Mouse (Mus musculus) neutrophil, adult 83 days (primary cell): ENCODE data around the gene Krt19. TPM values are rescaled to one million over a fixed set of nuclear protein-coding genes. Genes with fewer than 3 reads are reported as not detected.

ENCODE experiments used
- total RNA-seq, 2 experiments: library from RNA; stranded (reverse); gene quantifications; one replicate each; pipeline ENCODE4 v1.2.4; 2023

The Krt19 gene
- not detected for total RNA-seq

GRCm38 (mm10) chr11:100148615-100149330 is at the start of gene Krt19:
TSS of gene Krt19 (minus strand) at chr11:100148665.

GRCm38 (mm10) chr11:100192992-100193391 is 44.5 kb upstream of the Krt19 start, which contains the start of gene Krt9:
TSS of gene Krt9 (minus strand) at chr11:100193246.

GRCm38 (mm10) chr11:100135731-100136130 is 12.7 kb downstream of the Krt19 start, which contains the start of gene Krt15:
TSS of gene Krt15 (minus strand) at chr11:100135928.

GRCm38 (mm10) chr11:100121466-100121865 is 27.0 kb downstream of the Krt19 start, which contains the start of gene Krt13:
TSS of gene Krt13 (minus strand) at chr11:100121566.

GRCm38 (mm10) chr11:100105576-100106122 is 42.8 kb downstream of the Krt19 start, which contains the start of gene Krt36:
TSS of gene Krt36 (minus strand) at chr11:100105626.

GRCm38 (mm10) chr11:100096141-100096540 is 52.3 kb downstream of the Krt19 start, which contains the start of gene Krt35:
TSS of gene Krt35 (minus strand) at chr11:100096241.

Other genes with a start within 250 kb of the Krt19 start
- gene Krtap31-1, start 240.7 kb downstream of the Krt19 start, total RNA-seq: not detected
- not detected for gene Gm11565, start 233.9 kb downstream of the Krt19 start, total RNA-seq
- gene Krtap31-2, start 212.4 kb downstream of the Krt19 start, total RNA-seq: not detected
- gene Krtap9-5, start 200.2 kb downstream of the Krt19 start, total RNA-seq: not detected
- not detected for gene Krtap29-1, start 169.6 kb downstream of the Krt19 start, total RNA-seq
- not detected for gene Krtap16-1, start 162.1 kb downstream of the Krt19 start, total RNA-seq
- gene Krtap17-1, start 154.7 kb downstream of the Krt19 start, total RNA-seq: not detected
- not detected for gene Krt33a, start 132.5 kb downstream of the Krt19 start, total RNA-seq
- gene Krt33b, start 118.8 kb downstream of the Krt19 start, total RNA-seq: not detected
- gene Krt34, start 107.1 kb downstream of the Krt19 start, total RNA-seq: not detected
- not detected for gene Krt31, start 98.1 kb downstream of the Krt19 start, total RNA-seq
- gene Krt32, start 60.4 kb downstream of the Krt19 start, total RNA-seq: not detected
- gene Krt35, start 52.4 kb downstream of the Krt19 start, total RNA-seq: not detected
- gene Krt36, start 43.0 kb downstream of the Krt19 start, total RNA-seq: not detected
- not detected for gene Krt13, start 27.1 kb downstream of the Krt19 start, total RNA-seq
- gene Krt15, start 12.7 kb downstream of the Krt19 start, total RNA-seq: not detected
- not detected for gene Krt9, start 44.6 kb upstream of the Krt19 start, total RNA-seq
- gene Krt14, start 58.9 kb upstream of the Krt19 start, total RNA-seq: not detected
- gene Krt16, start 100.2 kb upstream of the Krt19 start, total RNA-seq: not detected
- gene Krt17, start 112.4 kb upstream of the Krt19 start, total RNA-seq: not detected
- not detected for gene Krt42, start 121.2 kb upstream of the Krt19 start, total RNA-seq
- 1,000 to 10,000 TPM; 1,687 to 1,738 TPM for gene Eif1, start 171.2 kb upstream of the Krt19 start, total RNA-seq
- gene Gast, start 185.7 kb upstream of the Krt19 start, total RNA-seq: not detected
- gene Hap1, start 207.5 kb upstream of the Krt19 start, total RNA-seq: under 1 TPM; 0.59 to 0.73 TPM
- 10 to 100 TPM; 16.1 to 24.1 TPM for gene Jup, start 249.1 kb upstream of the Krt19 start, total RNA-seq